Mouse (Mus musculus): ENCODE data around the gene Npas1.

DNA sequence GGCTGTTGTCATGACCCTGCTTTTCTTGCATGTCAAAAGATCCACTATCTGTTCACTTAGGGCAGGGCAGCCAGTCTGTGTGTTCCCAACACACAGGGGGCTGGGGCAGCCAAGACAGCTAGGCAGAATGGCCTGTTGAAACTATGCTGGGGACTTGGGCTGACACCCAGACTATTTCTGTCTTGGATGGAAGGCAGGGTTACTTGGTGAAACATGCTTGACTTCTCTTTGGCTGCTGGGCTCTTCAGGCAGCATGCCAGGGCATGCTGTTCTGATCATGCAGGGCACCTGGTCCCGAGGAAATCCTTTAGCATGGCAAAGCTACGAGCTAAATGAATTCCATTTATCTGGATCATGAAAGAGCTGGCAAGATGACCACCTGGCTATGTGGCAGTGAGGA is 46.8 kb upstream of the Npas1 start:
- no peak for TF ChIP-seq CTCF (IDR thresholded peaks at IDR 0.05; ENCODE audit: extremely low read depth, insufficient read length, insufficient replicate concordance, low read depth, low read length)
- no peak for TF ChIP-seq POLR2A (IDR thresholded peaks at IDR 0.05; ENCODE audit: low read depth, low read length)
